Mouse (Mus musculus) natural killer cell, adult 2 months (primary cell): ENCODE results near the gene Sh3kbp1.

Experiments
- DNase-seq, 2 experiments: peaks; one replicate each; pipeline ENCODE4 v3.0.0; 2022; ENCODE audit warnings: low spot score in 2 of 2

The Sh3kbp1 gene

DNA sequence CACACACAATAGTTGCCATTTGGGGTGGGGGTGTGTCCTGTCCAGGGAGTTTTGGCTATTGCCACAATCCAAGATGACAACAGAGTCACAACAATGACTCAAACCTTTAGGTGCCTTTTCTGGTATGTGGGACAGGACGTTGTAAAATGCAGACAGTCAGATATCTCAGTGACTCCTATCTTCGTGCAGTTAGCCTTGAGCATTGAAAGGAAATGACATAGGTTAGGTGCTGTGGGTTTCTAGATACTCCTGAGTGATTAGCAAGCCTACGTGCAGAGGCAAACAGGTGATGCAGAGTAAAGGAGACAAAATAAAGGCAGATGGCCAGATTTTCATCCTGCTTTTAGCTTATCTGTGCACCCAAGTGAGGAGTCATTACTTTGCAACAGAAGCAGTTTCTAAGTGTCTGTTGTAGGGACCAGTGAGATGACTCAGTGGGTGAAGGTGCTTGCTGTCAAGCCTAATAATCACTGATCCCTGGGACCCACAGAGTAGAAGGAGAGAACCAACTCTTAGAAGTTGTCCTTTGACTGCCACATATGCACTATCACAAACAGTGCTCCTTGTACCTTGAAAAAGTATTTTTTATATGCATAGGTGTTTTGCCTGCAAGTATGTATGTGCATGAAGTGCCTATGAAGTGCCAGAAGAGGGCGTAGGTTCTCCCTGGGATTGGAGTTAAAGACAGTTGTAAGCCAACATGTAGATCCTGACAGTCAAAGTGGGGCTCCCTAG lies 50.7 kb downstream of the Sh3kbp1 start:
- peak; percentile 40 to 42 for DNase-seq

DNA sequence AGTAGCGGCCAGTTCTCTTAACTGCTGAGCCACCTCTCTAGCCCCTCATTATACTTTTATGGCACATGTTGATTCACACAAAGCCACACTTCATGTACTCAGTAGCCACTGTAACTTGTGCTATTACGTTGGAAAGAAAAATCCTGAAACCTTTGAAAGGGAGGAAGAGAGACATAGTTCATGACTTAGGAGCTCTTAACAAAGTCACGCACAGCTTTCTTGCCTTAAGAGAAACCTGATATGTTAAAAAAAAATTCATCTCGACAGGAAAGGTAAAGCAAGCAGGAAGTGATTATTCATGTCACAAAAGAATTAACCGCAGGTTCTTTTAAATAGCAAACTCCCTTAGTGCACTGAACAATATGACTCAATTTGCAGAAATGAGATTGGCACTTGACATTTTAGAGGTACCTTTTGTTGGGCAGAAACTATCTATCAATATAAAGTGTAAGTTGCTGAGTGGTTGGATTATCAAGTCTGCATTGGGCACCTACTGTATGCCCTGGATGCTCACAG lies 51.3 kb downstream of the Sh3kbp1 start:
- no peak for DNase-seq

DNA sequence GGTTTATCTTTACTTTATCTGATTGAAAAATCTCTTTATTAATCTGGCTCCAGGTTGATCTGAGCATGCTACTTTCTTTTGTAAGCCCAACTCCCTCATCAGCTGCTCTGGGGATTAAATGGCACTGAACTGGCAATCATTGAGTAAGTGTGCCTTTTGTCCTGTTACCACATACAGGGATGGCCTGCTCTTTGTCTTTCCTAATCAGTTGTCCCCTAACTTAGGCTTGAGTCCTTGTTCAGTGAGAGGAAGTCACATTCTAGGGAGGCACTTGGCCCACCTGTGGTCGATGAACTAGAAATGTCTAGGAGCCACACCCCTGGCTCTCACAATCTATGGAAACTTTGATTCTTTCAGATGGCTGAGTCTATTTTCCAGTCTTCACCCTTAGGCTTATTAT lies 58.4 kb downstream of the Sh3kbp1 start:
- no peak for DNase-seq

DNA sequence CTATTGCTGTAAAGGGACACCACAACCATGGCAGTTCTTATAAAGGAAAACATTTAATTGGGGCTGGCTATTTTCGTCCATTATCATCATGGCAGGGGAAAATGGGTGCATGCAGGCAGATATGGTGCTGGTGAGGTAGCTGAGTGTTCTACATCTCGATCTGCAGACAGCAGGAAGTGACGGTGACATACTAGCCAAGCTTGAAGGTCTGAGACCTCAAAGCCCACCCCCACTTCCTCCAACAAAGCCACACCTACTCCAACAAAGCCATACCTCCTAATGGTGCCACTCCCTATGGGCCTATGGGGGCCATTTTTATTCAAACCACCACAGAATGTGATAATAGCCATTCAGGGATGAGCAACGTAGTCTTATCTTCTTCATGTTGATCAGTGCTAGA lies 59.8 kb downstream of the Sh3kbp1 start:
- DNase-seq = peak in 1 of 2 experiments; percentile 52

DNA sequence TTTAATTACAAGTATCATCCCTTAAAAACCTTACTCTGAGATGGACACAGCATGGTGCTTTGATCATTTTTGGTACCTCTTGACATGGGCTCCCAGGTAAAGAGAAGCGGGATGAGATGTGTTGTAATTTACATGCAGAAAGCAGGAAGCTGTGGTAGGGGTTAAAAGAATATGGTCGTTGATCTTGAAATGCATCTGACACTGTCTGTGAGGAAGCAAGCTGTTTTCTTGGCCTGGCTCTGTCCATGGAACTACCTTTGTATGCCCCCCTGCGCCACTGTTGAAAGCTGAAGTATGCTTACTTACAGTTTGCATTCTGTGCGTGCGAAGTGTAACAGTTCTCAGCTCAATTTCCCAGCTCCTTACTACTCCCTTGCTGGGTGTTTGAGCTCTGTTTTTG lies 61.6 kb downstream of the Sh3kbp1 start:
- DNase-seq = no peak

DNA sequence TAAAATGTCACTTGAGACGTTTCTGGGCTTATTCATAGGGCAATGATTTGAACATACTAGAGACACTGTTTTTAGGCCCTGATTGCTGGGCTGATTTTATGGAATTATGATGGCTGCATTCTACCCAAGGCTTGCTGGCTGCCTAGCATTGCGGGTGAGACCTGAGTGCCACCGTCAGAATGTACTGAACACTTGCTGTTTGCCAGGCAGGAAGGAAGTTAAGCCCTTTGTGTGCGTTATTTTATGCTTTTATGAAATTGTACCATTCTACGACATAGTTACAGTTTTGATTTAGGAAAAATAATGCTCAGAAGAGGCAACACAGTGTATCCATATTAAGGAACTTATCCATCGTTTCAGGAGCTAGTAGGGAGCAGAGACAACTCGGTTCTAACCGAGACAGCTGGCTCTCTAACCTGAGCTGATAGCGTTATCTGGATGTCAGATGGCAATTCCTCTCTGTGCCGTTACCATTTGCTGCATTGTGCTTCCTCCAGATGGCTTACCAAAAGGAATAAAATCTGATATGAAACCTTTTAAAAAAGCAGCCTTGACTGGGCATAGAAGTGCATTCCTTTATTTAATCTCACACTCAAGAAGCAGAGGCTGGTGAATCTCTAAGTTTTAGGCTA lies 62.8 kb downstream of the Sh3kbp1 start:
- no peak for DNase-seq

DNA sequence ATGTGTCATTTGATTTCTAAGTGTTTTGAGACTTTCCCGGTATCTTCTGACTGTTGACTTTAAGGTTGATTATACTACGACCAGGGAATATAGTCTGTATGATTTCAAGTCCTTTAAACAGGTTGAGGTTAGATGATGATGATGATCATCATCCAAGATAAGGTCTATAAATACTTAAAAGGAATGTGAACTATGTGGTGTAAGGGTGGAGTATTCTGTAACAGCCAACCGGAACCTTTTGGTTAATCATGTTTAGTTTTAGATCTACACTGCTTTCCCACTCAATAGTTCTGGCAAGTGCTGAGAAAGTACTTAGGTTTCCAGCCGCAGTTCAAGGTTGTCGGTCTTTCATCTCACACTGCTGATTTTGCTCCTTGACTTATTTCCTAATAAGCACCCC lies 66.1 kb downstream of the Sh3kbp1 start:
- DNase-seq = no peak

DNA sequence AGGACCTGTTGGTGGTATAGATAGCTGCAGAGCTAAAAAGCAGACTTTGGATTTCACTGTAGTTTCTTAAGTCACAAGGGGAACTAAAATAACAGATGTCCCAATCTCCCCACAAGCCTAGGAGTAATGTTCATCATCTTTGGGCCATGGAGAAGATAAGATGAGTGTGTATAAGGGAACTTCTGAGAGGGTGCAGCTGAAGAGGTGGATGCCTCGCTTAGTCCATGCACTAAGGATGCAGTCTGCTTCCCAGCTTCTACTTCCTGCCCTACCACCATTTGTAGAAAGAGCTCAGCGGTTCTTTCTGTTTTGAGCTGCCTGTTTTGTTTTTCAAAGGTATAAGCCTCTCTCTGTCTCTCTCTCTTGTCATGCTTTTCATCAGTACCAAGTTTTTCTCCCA lies 69.5 kb downstream of the Sh3kbp1 start:
- DNase-seq = no peak

DNA sequence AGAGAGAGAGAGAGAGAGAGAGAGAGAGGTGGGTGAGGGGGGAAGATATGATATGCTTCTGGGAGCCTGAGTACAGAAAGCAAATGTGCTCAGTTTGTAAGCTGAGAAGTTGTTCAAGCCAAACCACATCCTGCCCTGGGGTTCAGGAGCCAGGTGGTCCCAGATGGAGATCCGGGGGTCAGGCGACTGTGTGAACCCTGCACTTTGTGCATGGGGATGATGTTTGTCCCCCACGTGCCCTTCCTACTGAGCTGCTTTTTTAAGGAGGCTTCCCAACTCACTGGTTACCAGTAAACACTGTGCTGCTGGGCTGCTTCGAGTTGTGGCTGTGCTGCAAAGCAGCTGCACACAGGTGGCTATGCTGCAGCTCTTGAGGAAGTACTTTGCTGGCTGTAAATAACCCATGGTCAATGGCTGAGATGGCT lies 70.0 kb downstream of the Sh3kbp1 start:
- peak; percentile 49 to 54 for DNase-seq

DNA sequence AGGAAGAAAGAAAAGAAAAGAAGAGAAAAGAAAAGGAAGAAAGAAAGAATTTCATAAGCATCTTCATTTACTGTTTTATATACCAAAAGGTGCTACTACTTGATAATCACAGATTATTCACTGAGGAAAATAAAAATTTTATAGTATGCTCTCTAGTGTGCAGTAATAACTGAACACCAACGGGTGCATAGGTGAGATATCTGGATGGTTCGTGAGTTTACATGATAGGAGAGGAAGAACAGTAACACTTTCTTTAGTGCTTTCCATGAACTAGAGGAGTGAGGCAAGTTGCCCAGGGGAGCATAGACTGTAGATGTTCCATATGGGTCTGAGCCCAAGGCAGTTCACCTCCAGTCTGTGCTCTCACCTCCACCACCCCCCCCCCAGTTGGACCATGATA lies 75.8 kb downstream of the Sh3kbp1 start:
- DNase-seq = no peak

DNA sequence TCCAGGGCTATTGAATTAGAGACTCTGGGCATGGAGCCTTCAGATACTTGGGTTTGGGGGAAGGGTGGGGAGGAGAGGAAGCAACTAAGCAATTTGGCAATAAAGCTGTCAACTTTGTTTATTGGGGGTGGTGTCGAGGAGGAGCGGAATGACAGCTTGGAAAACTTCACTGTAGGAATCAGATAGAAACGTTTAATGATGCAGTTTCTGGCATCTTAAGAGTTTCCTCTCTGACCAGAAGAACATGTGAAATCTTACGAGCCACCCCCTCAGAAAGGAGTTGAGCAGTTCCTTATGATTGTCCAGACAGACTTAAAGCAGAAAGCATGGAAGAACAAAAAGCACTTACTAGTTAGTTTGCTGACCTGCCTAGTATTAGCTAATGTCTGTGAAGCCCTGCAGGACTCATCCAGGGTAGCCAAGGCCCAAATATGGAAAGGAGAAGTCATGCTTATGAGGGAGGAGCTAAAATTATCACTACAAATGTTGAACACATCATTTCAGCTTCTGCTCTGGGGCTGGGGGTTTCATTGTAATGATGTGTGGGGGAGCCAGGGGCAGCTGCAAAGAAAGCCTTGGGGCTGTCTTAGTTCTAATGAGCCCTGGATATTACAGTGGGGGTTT lies 77.4 kb downstream of the Sh3kbp1 start:
- DNase-seq = no peak

DNA sequence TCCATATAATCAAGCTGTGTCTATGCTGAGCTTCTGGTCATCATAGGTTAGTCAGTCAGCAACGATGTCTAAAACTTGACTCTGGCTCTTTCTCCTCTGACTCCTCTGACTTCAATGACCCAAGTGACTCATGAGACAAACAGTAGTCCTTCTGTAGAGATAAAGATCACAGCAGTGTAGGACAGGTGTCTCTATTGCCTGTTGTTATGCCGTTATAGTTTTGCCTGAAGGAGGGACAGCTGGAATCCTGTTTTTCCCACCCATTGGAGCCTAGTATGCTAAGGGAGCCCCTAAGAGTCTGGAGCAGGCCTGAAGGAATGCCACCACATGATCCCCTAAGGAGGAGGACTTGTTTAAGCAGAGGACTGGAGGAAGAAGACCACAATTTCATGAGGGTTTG lies 78.3 kb downstream of the Sh3kbp1 start:
- DNase-seq = no peak

DNA sequence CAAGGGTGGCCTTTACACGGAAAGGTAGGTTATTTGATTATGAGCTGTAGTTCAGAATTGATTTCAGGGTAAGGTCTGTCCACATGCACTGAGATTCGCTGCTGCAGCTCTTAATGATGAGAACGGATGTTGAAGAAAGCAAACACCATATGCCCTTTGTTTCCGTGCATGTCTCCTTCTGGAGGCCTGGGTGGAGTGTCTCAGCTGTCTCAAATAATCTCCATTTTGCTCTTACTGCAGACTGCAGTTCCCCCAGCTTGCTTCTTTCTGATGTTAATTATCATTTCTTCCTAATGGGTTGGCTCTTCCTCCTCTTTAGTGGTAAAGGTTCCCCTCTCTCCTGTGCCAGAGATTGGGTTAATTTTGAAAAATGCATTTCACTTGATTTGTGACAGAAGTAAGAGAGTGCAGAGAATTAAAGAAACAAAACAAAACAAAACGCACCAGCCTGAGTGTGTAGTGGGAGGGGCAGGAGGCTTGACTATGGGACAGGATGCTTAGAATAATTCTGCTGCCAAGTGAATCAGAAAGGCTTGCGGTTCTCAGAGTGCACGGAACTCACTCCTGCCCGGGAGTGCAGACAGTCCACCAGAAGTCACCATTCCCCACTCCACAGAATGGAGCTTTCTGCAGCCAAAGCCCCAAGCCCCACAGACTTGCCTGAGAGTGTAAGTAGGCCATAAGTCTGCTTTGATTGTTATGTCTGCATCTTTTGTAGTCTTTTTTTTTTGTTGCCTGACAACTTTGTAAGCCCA lies 81.2 kb downstream of the Sh3kbp1 start:
- DNase-seq = peak in 1 of 2 experiments; percentile 34

DNA sequence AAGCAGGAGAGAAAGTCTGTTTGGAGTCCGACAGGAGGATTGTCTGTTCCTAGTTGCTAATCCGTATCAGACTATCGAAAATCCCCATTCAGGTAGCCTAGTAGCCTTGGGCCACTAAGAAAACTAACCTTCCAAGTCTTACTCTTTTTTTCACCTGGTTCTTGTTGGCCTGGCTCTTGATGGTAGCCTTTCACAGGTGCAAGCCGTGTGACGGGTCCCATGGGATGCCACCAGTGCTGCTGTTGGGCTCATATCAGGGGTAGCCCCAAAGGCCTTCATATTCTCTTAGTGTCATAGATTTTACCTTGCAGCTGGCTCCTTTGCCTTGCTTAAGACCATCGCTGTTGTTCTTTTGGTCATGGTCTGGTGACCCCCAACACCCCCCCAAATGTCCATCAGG lies 82.2 kb downstream of the Sh3kbp1 start:
- peak in 1 of 2 experiments; percentile 22 for DNase-seq

DNA sequence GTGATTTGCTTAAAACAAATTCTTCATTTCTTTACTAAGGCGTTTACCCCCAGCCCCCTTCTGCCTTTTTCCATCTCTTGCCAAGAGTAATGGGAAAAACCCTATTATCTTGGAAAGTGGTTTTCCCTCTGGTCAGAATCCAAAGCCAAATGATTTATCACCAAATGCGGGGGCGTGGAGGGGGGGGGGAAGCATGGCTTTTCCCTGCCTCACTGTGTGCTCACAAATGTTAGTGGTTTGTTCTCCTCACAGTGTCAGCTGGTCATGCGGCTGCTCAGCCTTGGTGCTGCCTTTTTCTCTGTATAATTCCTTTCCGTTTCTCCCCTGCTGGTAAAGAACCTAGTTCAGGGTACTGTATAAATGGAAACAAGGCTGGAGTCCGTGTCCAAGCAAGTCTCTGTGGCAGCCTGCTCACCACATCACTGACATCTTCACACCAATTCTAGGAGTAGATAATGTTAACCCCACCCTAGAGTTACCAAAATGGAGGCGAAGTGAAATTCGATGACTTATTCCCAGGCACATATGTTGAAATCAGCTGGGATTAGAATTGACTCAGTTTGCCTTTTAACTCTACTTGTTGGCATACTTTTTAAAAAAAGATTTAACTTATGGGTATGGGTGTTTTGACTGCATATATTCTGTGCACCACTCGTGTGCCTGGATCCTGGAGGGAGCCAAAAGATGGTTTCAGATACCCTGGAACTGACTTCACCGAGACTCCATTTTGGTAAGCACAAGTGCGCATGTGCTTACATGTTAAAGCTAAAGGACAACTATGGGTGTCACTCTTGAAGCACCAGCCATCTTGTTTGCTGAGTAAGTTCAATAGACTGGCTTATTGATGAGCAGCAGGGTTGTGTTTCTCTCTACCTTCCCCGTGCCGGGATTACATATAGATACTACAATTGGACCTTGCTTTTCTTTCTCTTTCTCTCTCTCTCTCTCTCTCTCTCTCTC lies 84.3 kb downstream of the Sh3kbp1 start:
- DNase-seq = no peak

DNA sequence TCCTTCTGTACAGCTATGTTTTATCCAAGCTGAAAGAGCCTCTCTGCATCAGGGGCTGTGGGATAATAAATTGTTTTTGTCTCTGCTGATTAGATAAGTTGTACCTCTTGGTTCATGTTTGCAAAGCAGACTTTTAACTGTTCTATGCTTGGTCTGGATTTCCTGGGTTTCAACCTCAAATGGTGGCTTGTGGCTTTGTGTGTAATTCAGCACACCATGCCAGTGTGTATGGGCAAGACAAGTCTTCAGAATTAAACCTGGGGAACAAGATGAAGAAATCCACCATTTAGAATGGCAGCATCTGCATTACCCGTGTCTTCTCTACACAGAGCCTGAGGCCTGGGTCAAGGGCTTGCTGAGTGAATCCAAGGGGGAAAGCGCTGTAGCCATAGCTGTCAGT lies 86.1 kb downstream of the Sh3kbp1 start:
- DNase-seq = no peak

DNA sequence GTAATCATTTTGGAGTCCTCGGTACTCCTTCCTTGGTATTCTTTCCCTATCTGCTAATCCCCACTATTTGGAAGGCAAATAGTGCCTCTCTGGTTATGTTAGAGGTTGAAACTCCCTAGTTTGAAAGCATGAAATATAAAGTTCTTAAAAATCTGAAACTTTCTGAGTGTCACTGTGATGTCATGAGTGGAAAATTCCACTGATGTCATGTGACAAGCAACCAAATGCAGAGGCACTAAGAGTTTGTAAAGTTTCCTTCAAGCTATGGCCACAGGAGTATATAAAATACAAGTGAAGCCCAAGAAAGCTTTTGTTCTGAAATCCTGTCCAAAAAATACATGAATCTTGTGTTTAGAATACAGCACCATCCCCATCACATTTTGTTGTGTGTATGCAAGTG lies 94.3 kb downstream of the Sh3kbp1 start:
- no peak for DNase-seq

DNA sequence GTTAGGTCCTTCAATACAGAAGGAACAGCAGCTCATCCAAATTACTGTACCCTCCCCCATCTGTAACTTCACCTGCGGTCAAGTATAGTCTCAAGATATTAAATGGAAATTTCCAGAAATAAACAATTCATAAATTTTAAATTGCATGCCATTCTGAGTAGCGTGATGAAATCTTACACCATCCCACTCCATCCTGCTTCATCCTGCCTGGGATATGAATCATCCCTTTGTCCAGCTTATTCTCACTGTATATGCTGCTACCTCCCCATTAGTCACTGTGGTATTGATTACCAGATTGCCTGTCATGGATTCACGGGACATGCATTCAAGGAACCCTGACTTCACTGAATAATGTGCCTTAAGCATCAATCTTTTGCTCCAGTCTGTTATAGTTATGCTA lies 104.3 kb downstream of the Sh3kbp1 start:
- no peak for DNase-seq

DNA sequence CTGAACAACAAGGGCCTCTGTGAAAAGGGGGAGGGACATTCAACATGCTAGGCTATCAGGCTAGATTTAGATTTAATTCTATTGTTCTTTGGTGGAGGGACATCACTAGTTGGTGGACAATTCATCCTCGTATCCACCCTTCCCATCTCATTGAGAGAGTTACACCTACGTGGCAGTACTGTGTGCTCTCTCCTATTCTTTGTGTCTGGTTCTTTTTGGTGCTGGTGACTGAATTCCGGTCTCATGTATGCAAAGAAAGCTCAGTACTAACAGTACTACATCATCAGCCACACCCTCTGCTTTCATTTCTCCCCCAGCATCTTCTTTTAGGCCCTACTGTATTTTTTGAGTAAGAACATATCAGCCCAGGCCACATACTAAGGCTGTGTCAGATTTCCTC lies 105.8 kb downstream of the Sh3kbp1 start:
- no peak for DNase-seq

DNA sequence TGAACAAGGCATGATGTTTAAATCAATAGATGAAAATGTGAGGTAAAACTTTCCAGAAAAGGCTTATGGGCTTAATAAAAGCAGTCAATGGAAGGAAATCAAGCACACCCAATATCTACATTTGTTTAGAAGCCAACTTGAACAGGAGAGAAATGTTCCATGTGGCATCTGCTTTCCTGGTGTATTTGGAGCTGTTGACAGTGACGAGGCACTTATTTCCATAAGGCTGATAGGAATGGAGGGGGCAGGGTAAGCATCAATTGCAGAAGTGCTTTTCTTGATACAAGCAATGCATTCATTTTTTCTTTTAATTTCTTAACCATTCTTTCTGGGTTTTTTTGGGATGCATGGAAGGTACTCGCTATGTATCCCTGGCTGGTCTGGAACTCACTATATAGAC lies 106.9 kb downstream of the Sh3kbp1 start:
- DNase-seq = no peak

DNA sequence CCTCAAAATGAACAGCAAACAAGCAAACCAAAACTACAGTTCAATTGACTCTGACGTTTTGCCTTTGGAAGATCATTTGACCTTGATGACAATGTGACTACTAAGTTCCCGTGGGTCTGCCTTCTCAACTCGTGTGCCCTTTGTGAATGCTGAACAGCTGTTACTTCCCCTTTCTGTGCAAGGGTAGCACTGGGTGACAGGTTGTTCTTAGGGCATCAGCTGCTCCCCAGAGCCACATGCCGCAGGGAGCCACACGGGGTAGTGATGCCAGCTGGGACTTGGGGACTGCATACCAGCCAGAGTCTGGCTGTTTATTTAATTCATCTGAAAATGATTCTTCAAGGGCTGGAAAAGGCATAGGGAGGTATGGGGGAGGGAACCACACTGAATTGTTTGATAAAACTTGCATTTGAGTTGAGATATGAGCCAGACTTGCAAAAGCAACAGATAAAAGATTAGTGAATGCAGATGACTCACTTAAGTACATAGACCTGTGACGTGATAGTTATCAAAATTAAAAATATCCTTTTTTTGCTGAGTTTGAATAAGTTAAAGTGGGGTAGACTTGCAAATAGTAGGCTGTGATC lies 108.5 kb downstream of the Sh3kbp1 start:
- peak in 1 of 2 experiments; percentile 66 for DNase-seq
